Mouse (Mus musculus) kidney, postnatal 4 days (tissue): Measurements from ENCODE around the gene Clasp1.

Source experiments
- DNase-seq, 2 experiments: peaks; one replicate each; pipeline ENCODE4 v3.0.0; 2021; ENCODE audit warnings: mixed read lengths in 2 of 2

Clasp1 gene

DNA sequence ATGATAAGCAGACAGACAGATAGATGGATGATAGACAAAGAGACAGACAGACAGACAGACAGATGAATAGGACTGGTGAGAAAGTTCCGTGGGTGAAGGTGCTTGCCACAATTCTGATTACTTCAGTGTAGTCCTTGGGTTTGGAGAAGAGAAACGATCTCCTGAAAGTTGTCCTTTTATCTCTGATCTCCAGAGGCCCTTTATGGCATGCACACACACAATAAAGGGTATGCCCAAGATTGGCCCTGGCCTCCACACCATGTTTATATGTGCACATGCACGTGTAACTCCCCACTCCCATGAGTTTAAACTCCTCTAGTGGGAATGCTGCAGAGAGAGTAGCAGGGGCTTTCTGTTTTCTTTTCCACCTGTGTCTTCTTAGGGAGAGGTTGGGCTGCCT, 14.6 kb downstream of the Clasp1 start:
- no peak for DNase-seq

DNA sequence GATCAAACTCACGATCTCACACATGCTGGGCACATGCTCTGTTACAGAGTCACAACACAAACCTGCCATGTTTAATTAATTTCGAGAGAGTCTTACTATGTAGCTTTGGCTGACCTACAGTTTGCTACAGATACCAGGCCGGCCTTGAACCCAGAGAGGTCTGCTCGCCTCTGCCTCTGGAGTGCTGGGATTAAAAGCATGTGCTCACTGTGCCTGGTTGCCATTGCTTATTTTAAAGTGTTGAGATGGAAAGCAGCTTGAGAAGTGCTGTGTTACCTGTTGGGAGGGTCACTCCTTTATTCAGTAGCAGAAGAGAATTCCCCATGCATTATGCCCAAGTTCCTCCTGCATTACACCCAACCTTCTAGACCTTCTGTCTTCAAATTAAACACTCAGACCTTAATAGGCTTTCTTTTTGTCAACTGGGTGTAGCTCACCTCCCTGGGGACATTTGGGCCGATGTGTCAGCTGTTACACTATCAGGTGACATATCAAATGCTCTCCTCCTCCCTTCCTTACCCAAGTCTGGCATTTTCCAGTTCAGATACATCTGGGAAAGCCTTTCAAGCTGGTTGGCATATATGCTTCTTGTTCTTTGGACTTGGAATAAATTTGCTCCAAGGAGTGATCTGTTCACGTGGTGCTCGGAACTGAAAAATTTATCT, 18.9 kb downstream of the Clasp1 start:
- DNase-seq: no peak

DNA sequence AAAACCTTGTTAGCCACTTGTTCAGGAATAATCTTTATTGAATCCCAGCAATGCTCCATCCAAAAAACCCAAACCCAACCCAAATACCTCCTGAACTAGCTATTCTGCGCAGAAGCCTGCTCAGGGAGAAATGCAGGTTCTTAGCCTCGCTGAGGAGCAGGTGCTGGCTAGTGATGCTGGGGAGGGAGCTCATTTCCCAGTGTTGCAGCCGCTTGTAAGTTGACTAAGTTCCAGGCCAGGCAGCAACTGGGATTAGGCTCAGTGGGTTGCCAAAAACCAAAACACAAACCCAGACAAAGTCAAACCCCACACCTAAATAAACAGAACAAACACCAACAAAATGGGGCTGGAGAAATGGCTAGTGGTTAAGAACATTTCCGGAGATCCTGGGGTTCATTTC, 20.4 kb downstream of the Clasp1 start:
- no peak for DNase-seq

- no peak for DNase-seq
These were observed 22.0 kb downstream of the Clasp1 start for GRCm38 (mm10) chr1:118410824-118411223.

DNA sequence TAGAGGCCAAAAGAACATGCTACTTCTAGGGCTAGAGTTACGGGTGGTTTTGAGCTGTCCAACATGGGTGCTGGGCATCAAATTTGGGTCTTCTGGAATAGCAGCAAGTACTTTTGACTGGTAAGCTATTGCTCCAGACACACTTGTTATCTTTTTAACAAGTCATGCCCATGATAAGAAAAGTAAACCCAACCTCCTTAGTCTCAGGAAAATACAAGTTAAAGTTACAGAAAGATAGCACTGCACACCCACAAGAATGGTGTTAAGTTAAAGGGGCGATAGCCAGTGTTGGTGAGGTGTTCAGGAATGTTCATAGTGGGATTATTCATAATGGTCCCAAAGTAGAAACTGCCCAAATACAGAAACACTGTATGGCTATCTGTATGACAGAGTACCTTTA, 24.3 kb downstream of the Clasp1 start:
- no peak for DNase-seq

DNA sequence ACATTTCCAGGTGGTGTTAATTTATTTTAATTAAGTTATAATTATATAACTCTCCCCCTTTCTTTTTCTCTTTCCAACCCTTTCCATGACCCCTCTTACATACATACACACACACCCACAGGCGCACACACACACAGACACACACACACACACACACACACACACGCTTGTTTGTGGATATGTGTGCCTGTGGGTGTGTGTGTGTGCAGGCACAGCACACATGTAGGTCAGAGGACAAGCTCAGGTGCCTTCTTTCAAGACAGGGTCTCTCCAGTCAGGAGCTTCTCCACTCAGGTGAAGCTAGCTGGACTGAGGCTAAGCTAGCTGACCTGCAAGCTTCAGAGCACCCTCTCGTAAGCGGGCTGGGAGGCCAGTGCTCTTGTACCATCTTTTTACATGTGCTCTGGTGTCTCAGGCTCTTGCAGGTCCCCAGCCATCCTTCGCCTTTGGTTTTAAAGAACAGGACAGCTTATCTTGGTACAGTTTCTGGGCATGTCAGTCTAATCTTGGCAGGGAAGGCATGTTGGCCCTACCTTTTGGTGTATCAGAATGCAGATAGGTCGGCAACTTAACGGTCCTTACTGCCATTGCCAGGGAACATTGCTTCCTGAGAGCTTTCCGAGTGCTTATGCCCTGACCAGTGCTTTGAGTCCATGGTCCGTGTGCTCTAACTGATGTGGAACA, 28.3 kb downstream of the Clasp1 start:
- DNase-seq: no peak

DNA sequence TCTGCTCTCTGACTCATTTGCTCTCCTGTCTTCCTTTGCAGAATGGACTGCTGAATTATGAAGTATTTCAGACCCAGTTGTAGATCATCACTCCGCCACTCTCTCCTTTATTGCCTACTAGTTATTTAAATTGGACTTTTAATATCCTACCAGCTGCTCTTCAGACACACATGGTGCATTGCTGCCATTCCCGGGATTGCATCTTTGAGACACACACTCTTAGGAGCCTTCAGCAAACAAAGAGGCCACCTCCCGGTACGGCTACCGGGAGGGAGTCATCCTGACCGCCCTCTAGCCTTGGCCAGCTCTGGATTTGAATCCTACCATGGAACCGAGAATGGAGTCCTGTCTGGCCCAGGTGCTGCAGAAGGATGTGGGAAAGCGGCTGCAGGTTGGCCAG, 30.5 kb downstream of the Clasp1 start:
- no peak for DNase-seq

DNA sequence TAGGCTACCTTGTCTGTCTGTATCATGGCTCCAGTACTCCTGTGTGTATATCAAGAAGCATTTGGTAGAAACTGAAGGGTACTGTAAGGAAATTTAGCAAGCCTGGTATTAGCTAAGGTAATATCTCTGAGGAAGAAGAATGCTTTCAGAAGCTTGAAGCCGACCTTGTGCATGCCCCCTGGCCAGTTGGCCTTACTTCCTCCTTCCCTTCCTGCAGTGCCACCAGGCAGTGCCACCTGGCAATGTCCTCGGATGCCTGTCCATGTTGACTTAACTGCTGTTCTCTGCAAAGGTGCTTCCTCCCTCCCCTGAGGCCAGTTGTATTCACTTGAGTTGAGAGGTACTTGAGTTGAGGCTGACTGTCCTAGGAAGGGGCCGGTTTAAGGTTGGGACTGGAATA, 32.3 kb downstream of the Clasp1 start:
- no peak for DNase-seq

DNA sequence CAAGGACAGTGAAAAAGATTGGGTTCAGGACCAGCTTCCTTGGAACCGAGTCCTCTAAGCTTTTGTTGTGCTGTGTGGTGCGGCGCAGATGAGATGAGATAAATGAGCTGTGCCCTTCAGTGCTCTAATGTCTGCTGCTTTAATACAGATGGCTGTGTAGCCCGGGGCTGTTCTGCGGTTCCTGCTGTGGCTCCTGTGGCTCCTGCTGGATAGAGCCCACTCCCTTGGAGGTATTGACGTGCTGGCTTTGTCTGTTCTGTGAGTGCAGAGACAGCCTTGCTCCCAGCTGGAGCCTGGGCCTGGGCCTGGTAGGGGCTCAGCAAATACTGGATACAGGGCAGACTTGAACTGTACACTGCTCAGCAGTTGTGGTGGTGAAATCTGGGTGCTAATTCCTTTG, 34.0 kb downstream of the Clasp1 start:
- DNase-seq: no peak

DNA sequence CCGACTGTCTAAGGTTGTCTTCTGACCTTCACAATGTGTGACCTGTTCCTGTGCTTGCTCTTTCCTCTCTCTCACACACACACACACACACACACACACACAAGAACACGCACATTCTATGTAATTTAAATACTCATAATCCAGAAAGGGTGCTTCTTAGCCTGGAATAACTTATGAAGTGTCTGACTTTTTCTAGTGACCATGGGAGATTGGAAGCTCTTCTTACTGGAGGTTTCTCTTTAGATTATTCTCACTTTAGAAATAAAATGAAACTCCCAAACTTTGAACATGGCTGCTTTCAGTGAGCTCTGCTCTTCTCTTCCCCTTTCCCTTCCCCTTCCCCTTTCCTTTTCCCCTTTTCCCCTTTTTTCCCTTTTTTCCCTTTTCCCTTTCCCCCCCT, 37.1 kb downstream of the Clasp1 start:
- no peak for DNase-seq

- DNase-seq: no peak
These were observed 39.7 kb downstream of the Clasp1 start for GRCm38 (mm10) chr1:118428354-118429084.

DNA sequence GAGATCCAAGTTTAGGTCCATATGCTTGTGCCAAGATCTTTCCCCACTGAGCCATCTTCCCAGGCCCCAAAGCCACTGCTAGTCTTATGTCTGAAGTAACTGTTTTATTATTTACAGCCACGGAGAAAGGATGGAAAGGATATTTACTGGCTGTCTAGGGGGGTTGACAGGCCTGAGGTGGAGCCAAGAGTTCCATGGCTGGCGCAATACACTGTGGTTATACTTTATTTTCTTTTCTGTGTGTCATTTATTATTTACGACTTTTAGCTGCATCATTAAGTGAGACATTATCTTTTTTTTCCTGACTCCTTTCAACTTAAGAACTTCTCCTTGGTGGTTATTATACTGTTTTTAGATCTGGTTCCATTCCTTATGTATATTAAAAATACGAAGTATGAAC, 42.7 kb downstream of the Clasp1 start:
- no peak for DNase-seq

- DNase-seq: no peak
These were observed 46.2 kb downstream of the Clasp1 start for GRCm38 (mm10) chr1:118435001-118435473.

GRCm38 (mm10) chr1:118437856-118438255, 49.0 kb downstream of the Clasp1 start:
- DNase-seq: no peak

DNA sequence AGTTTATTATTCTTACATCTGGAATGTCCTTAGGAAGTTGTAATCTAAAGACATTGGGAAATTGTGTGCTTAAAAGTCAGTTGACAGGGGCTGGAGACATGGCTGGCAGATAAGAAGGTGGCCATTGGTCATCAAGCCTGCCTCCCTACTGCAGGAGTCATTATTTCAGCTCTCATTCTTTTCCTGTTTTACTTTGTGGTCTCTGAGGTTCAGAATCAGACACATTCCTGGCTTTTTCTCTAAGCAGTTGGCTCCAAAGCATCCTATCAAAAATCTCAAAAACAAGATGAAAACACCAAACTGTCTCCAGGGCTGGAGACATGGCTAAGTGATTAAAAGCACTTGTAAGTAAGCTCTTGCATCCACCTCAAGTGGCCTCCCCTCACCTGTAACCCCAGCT, 49.5 kb downstream of the Clasp1 start:
- no peak for DNase-seq

DNA sequence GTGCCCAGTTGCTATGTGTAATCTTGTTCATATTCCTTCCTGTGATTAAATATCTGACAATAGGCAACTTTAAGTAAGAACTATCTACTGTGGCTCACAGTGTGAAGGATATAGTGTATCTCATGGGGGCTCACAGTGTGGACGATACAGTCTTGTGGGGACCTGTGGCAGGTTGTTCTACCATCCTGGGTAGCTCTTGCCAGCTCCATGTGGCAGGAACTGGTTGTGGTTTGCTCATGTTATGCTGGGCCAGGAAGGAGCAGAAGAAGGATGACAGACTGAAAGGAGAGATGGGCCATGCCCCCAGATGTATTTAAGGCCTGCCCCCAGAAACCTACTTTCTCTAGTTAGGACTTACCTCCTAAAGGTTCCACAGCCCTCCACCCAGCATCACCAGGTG, 51.7 kb downstream of the Clasp1 start:
- DNase-seq: no peak

GRCm38 (mm10) chr1:118444420-118444819, 55.6 kb downstream of the Clasp1 start:
- no peak for DNase-seq

DNA sequence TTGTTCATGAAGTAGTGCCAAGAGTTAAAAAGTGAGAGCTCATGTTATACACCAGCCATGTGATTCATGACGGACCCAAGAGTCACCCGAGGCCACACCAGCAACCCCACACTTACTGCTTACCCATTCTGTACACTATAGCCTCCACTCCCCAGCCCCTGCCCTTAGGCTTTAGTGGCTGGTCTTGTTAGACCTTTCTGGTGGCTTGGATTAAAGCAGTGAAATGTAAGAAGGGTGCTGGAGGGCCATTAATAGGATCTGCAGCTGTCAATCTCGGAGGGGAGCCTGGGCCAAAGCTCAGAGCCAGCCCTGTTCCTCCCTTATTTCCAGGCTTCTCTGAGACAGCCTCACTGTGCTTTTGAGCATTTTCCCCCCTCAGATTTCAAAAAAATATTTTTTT, 56.1 kb downstream of the Clasp1 start:
- DNase-seq: no peak

DNA sequence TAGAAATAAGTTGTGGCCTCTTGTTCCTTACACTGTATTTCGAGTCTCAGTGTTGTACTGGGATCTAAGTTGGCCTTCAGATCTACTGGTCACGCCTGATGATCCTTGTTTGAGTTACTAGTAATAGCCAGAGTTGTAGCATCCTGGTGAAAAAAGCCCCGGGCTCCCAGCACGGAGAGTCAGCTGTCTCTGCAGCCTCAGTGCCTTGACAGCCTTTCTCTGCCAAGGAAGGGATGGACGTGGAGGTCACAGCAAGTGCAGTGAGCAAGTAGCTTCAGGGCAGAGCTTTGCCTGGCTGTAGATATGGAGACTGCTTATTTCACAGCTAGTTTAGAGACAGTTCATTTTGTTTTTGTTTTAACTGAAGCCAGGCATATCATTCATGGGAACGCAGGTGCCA, 56.6 kb downstream of the Clasp1 start:
- no peak for DNase-seq

GRCm38 (mm10) chr1:118446006-118446405, 57.1 kb downstream of the Clasp1 start:
- DNase-seq: no peak

DNA sequence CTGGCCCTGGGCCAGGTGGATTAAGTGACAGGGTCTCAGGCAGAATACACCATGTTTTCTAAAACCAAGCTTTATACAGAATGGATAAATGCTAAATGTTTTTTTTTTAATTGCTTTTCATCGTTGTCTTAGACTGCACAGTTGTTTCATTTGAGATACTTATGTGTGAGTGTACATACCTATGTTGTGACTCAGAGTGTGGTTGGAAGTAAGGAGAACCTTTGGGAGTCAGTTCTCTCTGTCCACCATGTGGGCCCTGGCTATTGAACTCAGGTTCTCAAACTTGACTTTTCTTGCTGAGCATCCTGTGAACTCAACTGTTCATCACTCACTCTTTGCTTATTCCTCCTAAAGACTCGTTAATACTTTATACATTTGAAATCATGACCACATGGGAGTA, 58.3 kb downstream of the Clasp1 start:
- DNase-seq: no peak

DNA sequence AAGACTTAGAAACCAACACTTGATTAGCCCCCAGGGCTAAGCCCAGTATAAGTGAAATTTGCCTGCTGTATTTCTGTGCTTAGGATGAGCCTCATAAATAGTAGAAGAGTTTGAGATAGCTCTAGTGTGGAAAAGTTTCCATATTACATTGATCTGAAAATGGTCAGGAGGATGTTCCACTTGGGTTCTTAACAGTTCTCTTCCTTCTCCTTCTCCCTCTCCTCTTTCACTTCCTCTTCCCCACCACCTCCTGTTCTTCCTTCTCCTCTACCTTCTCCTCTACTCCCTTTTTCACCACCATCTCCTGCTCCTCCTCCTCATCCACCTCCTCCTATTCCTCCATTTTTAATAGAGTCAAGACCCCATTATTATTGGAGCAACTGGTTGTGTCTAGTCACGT, 59.4 kb downstream of the Clasp1 start:
- no peak for DNase-seq

DNA sequence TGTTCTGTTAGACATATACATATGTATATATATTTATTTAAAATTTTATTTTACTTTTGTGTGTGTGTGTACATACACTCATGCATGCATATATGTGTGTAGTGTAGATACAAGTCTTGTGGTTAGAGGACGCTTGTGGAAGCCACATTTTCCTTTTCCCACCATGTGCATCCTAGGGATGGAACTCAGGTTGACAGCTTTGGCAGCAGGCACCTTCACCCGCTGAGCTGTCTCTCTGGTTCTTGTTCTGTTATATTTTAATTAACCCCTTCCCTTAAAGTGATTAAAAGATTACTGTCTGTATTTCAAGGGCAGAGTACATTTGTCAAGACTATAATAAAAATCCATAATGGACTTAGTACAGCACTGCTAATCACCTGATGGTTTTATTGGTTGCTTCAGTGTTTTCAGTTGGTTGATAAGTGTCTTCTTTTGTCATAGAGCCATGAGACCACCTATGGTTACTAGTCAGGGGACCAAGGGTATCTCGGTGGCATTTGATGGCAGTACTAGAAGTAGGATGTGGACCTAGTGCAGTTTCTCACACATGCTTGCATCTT, 62.1 kb downstream of the Clasp1 start:
- DNase-seq: no peak

DNA sequence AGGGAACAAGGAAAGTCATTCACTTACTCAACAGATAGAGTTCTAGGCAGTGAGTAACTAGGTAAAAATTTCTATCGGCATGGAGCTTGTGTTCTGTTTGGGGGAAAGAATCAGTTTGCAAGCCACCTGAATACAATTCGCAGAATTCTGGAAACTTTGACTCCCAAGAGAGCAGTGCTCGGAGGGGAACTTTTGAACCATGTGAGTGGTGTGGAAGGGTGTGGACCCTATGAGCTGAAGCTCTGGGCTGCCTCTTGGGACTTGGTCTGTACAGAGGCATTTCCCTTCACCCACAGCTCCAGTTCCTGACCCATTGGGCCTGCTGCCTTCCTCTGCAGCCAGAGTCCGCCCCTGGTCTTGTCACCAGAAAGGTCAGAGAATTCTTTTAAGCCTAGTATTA, 64.7 kb downstream of the Clasp1 start:
- DNase-seq: no peak
